Mouse (Mus musculus) megakaryocyte, embryonic 14.5 days (primary cell): ENCODE measurements around the gene Zfp1.

ENCODE experiments used
- FLI1 ChIP-seq: IDR thresholded peaks from 2 replicates; pipeline ENCODE4 v1.6.1; 2012; ENCODE audit warnings: low read length, inconsistent platforms, mixed read lengths
- GATA1 ChIP-seq: IDR thresholded peaks from 3 replicates; pipeline ENCODE4 v1.6.1; 2012; ENCODE audit warnings: mixed read lengths, low read length, inconsistent platforms, borderline replicate concordance

- no peak for TF ChIP-seq GATA1
- TF ChIP-seq FLI1, result no peak
Measured at GRCm38 (mm10) chr8:111700201-111700600, 57.0 kb downstream of the Zfp1 start.
